In the genomic region with DNA sequence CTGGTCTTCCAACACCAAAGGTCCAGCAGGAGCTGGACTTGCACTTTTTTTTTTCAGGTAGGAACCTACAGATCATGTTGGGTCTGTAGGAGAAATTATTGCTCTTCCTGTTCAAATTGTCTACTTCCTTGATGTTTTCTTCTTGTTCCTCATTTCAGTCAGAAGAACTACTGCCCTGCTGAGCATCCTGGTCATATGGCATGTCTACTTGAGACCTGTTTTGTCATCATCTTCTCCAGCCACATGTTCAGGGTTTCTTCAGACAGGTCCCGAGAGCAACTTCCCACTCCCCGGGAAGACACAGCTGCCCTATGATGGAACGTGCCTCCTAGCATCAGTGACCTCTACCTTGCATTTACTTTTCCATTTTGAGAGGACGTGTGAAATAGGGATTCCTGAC, we compare ENCODE assay signal across 24 mouse cellular contexts.
DNase-seq lines count a peak whose midpoint lies in the region; ATAC-seq and TF ChIP-seq lines count a peak whose summit lies in the region.
"Had no signal": no experiment of that assay in that cellular context is flagged by ENCODE, and none has a peak within 500 bp of the region (broad histone marks: within the 10 kb centered on the region; RNA-seq: fewer than 3 reads in every experiment).

No protein-coding gene starts in this region.

- no peak for TF ChIP-seq EP300 in lung, postnatal 0 days (IDR thresholded peaks at IDR 0.05)

- H3K9ac ChIP-seq in lung, postnatal 0 days (replicated peaks; ENCODE audit: low read depth), result no peak overlapping the region
- H3K9ac ChIP-seq: embryonic facial prominence, embryonic 13.5 days; embryonic facial prominence, embryonic 15.5 days; forebrain, embryonic 12.5 days had no signal

- ATAC-seq in lung, postnatal 0 days, result no peak
- peak; percentile 94 for ATAC-seq in granulocyte monocyte progenitor cell, adult 5-6 weeks (replicated peaks; ENCODE audit: poor library complexity, severe bottlenecking)
- ATAC-seq in megakaryocyte progenitor cell, adult 5-6 weeks (replicated peaks; ENCODE audit: poor library complexity), result peak; percentile 61
- ATAC-seq: forebrain, embryonic 14.5 days; forebrain, embryonic 16.5 days had no signal

- 70% methylated on average over 4 of the region's 4 CpGs for WGBS in lung, postnatal 0 days

- DNase-seq in lung, postnatal 0 days (ENCODE audit: low spot score), result peak; percentile 26
- no peak for DNase-seq in lung, postnatal 25 days (ENCODE audit: low spot score)
- peak; percentile 20 for DNase-seq in splenic B cell, adult 2 months (ENCODE audit: low read depth, low spot score)
- no peak for DNase-seq in heart, adult 18-20 months
- no peak for DNase-seq in right cerebral cortex, postnatal 10 days (ENCODE audit: low spot score in 2 of 2)
- DNase-seq in gastrocnemius, postnatal 25 days, result no peak
- DNase-seq: adrenal gland, adult 2 months; adrenal gland, postnatal 10 days; adrenal gland, postnatal 25 days; cerebellum, adult 11-12 months; cerebellum, adult 2 months; cerebellum, adult 9-10 months; cerebellum, postnatal 10 days; cerebellum, postnatal 25 days; embryo, embryonic 11 days had no signal

- H3K27me3 ChIP-seq in lung, postnatal 0 days (replicated peaks; ENCODE audit: insufficient read depth, low read length), result no peaks in the 10 kb centered on the region
- no peaks in the 10 kb centered on the region for H3K27me3 ChIP-seq in splenic B cell, adult 2 months (ENCODE audit: control insufficient read depth, insufficient read depth, low read length, poor library complexity, severe bottlenecking)
- H3K27me3 ChIP-seq: embryonic facial prominence, embryonic 13.5 days; embryonic facial prominence, embryonic 15.5 days; forebrain, embryonic 12.5 days had no signal

- no peak for TF ChIP-seq CTCF in lung, postnatal 0 days (IDR thresholded peaks at IDR 0.05)

- no peaks in the 10 kb centered on the region for H3K9me3 ChIP-seq in lung, postnatal 0 days (ENCODE audit: low read length)
- H3K9me3 ChIP-seq: embryonic facial prominence, embryonic 13.5 days; embryonic facial prominence, embryonic 15.5 days; forebrain, embryonic 10.5 days; forebrain, embryonic 12.5 days had no signal

- H3K4me1 ChIP-seq in lung, postnatal 0 days (ENCODE audit: insufficient read depth, low read depth, low read length), result no peaks in the 10 kb centered on the region
- H3K4me1 ChIP-seq: embryonic facial prominence, embryonic 15.5 days had no signal

- H3K36me3 ChIP-seq in lung, postnatal 0 days (ENCODE audit: insufficient read depth, low read length), result no peaks in the 10 kb centered on the region
- H3K36me3 ChIP-seq in splenic B cell, adult 2 months (ENCODE audit: control insufficient read depth, insufficient read depth, low read length, poor library complexity, severe bottlenecking), result no peaks in the 10 kb centered on the region
- H3K36me3 ChIP-seq: embryonic facial prominence, embryonic 13.5 days; embryonic facial prominence, embryonic 15.5 days; forebrain, embryonic 10.5 days; forebrain, embryonic 12.5 days had no signal

- H3K4me2 ChIP-seq in lung, postnatal 0 days (replicated peaks; ENCODE audit: low read depth, low read length), result no peak overlapping the region
- H3K4me2 ChIP-seq: embryonic facial prominence, embryonic 13.5 days; embryonic facial prominence, embryonic 15.5 days; forebrain, embryonic 12.5 days had no signal

- no peak overlapping the region for H3K4me3 ChIP-seq in lung, postnatal 0 days (ENCODE audit: low read depth, low read length)
- H3K4me3 ChIP-seq: embryonic facial prominence, embryonic 13.5 days; embryonic facial prominence, embryonic 15.5 days; erythroblast, embryonic 14.5 days; forebrain, embryonic 10.5 days; forebrain, embryonic 12.5 days had no signal

- H3K27ac ChIP-seq in lung, postnatal 0 days (ENCODE audit: low read length), result no peak overlapping the region
- H3K27ac ChIP-seq: embryonic facial prominence, embryonic 13.5 days; embryonic facial prominence, embryonic 15.5 days; forebrain, embryonic 10.5 days; forebrain, embryonic 12.5 days had no signal

Comparison
In these comparisons a context has a peak if more than half of its experiments do, and no peak if none do; other contexts are left out.
1. DNase-seq: peak in lung, postnatal 0 days (single experiment) and splenic B cell, adult 2 months (single experiment); none in lung, postnatal 25 days (single experiment), heart, adult 18-20 months (0 of 2), right cerebral cortex, postnatal 10 days (0 of 2) and gastrocnemius, postnatal 25 days (single experiment).